Mouse (Mus musculus) left cerebral cortex, adult 11 months (tissue): ENCODE results near the gene Elp6.

Experiments used
- DNase-seq: peaks from one replicate; pipeline ENCODE4 v3.0.0; 2022; ENCODE audit warnings: low spot score

The Elp6 gene

DNA sequence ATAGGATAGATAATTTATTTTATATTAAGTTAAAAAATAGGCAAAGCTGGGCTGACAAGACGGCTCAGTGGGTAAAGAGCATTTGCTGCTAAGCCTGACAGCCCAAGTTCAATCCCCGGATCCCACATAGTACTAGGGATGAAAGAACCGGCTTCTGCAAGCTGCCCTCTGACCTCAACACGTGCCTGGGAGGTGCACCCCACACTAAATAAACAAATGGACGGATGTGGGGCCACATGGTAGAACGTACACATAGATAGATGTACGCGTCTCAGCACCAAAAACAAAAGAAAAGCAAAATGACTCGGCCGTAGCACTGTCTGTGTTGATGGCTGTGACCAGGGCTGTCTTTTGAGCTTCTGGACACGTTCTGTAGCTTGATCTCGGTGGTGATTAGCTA lies 56.3 kb downstream of the Elp6 start:
- DNase-seq: no peak

DNA sequence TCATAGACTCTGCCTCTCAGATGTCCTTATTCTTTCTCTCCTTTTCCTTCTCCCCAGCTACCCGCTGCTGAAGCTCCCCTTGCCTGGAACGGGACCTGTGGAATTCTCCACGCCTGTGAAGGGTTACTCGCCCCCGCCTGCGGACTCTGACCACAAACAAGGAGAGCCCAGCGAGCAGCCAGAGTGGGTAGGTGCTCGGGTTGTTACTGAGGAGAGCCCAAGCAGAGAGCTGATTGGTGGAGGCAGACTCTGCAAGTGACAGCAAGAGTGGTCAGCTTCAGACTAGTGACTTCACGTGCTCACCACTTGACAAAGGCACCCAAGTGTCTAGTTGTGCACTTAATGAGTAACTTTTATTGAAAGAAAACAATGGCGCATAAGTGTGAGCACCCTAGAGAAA lies 57.4 kb downstream of the Elp6 start:
- no peak for DNase-seq

GRCm38 (mm10) chr9:110366746-110367145 lies 61.8 kb downstream of the Elp6 start:
- no peak for DNase-seq

DNA sequence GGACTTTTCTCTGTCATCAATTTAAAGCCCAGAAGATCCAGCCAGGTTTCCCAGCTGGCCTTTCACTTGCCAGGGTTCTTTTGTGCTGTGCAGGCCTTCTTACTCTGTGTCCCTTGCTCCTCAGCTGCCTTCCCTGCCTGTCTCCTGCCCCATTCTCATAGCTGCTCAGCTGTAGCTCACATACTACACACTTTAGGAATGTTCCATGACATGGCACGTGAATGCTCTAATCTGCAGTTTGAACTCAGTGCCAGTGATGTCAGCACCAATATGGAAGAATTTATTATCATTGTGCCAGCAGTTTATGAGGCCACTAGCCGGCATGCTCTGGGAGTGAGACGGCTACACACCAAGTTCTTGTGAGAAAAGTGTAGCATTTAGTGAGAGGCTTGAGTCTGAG lies 64.9 kb downstream of the Elp6 start:
- DNase-seq: no peak
